Mouse (Mus musculus) megakaryocyte-erythroid progenitor cell, adult 5-6 weeks (primary cell): ENCODE results near the gene Gm17175. TPM values are rescaled to one million over a fixed set of nuclear protein-coding genes. Genes with fewer than 3 reads are reported as not detected.
"Not testable (repeated sequence)": the region's sequence is repeated elsewhere in the genome, so short reads cannot be mapped to it uniquely, and the experiment has no call there.

Source experiments
- ATAC-seq: replicated peaks from 2 replicates; pipeline ENCODE4 v1.8.0; 2016; ENCODE audit warnings: mild to moderate bottlenecking, inconsistent platforms; ENCODE audit not compliant: severe bottlenecking, poor library complexity, low FRiP score, low TSS enrichment
- total RNA-seq, 2 experiments: library from RNA; stranded (forward) in 1 of 2; stranded (reverse) in 1 of 2; fragments of 200-1000, 215-1000 nt in 1 of 2; fragments of >200 nt in 1 of 2; fragmentation: Nextera tagmentation in 1 of 2; gene quantifications; 2 replicates each; pipeline ENCODE4 v1.2.3; 2014 to 2017

The Gm17175 gene
- total RNA-seq (2014; fragmentation: Nextera tagmentation) (not detected in 2 replicates), total RNA-seq (2017) (not detected in 2 replicates)

DNA sequence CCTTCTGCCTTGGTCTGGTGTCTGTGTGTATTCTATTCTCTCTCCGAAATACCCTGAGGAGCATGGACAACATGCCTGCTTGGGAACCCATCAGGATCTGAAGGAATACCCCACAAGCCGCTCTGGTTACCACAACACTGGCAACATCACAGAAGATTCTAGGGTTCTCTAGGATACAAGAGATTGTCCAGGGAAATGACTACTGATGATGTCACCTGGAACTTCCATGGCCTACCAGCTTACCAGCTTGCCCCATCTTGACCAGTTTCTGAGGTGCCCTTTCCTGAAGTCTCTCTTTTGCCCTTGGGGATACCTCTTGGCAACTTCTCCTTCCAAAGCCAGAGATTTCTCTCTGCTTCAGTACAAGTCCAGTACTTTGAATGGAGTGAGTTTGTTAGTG, at the start of gene Gm17175:
Gene Gm17175, minus strand, starts transcription at position 101 of the 400 bp plus-strand sequence.
- not testable (repeated sequence) for ATAC-seq

DNA sequence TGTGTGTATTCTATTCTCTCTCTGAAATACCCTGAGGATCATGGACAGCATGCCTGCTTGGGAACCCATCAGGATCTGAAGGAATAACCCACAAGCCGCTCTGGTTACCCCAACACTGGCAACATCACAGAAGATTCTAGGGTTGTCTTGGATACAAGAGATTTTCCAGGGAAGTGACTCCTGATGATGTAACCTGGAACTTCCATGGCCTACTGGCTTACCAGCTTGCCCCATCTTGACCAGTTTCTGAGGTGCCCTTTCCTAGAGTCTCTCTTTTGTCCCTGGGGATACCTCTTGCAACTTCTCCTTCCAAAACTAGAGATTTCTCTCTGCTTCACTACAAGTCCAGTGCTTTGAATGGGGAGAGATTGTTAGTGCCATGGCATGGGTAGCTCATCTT, 37.3 kb upstream of the Gm17175 start, which contains the start of gene Gm17078:
Gene Gm17078, minus strand, starts transcription at position 101 of the 400 bp plus-strand sequence.
- no peak for ATAC-seq

DNA sequence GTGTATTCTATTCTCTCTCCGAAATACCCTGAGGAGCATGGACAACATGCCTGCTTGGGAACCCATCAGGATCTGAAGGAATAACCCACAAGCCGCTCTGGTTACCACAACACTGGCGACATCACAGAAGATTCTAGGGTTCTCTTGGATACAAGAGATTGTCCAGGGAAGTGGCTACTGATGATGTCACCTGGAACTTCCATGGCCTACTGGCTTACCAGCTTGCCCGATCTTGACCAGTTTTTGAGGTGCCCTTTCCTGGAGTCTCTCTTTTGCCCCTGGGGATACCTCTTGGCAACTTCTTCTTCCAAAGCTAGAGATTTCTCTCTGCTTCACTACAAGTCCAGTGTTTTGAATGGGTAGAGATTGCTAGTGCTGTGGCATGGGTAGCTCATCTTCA, 18.2 kb upstream of the Gm17175 start, which contains the start of gene Gm17174:
Gene Gm17174, minus strand, starts transcription at position 101 of the 400 bp plus-strand sequence.
- ATAC-seq, result not testable (repeated sequence)

DNA sequence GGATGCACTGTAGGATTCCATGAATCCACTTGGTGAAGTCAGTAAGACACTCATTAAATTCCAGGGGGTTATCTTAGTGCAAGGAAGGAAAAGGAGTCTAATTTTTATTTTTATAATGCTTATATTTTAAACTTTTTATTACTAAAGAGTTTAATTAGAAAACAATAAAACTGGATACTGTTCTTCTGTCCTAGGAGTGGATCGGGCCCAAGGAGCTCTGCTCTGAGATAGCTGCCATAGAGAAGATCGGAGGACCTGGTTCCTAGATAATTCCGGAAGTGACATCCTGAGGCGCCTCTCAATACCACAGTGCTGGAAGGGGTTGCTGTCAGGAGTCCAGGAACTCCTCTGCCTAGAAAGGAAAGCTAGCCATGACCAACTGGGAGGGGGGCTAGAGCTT, 21.4 kb downstream of the Gm17175 start, which contains the start of gene Gm5622:
Gene Gm5622, plus strand, starts transcription at position 301 of the 400 bp plus-strand sequence.
- no peak for ATAC-seq

Other genes starting within 250 kb of the Gm17175 start
- gene Gm7247, start 212.3 kb downstream of the Gm17175 start, total RNA-seq (2014; fragmentation: Nextera tagmentation), result not detected in 2 replicates
- gene Gm7247, start 212.3 kb downstream of the Gm17175 start, total RNA-seq (2017), result not detected in 2 replicates
- not detected in 2 replicates for gene Vmn2r88, start 163.2 kb downstream of the Gm17175 start, total RNA-seq (2014; fragmentation: Nextera tagmentation)
- not detected in 2 replicates for gene Vmn2r88, start 163.2 kb downstream of the Gm17175 start, total RNA-seq (2017)
- gene Vmn2r89, start 122.2 kb downstream of the Gm17175 start, total RNA-seq (2014; fragmentation: Nextera tagmentation), result not detected in 2 replicates
- gene Vmn2r89, start 122.2 kb downstream of the Gm17175 start, total RNA-seq (2017), result not detected in 2 replicates
- not detected in 2 replicates for gene Gm5622, start 21.3 kb downstream of the Gm17175 start, total RNA-seq (2014; fragmentation: Nextera tagmentation)
- gene Gm5622, start 21.3 kb downstream of the Gm17175 start, total RNA-seq (2017), result not detected in 2 replicates
- gene Gm17174, start 18.1 kb upstream of the Gm17175 start, total RNA-seq (2014; fragmentation: Nextera tagmentation), result not detected in 2 replicates
- gene Gm17174, start 18.1 kb upstream of the Gm17175 start, total RNA-seq (2017), result not detected in 2 replicates
- not detected in 2 replicates for gene Gm17078, start 37.2 kb upstream of the Gm17175 start, total RNA-seq (2014; fragmentation: Nextera tagmentation)
- gene Gm17078, start 37.2 kb upstream of the Gm17175 start, total RNA-seq (2017), result not detected in 2 replicates
- gene Gm4181, start 61.6 kb upstream of the Gm17175 start, total RNA-seq (2014; fragmentation: Nextera tagmentation), result not detected in 2 replicates
- gene Gm4181, start 61.6 kb upstream of the Gm17175 start, total RNA-seq (2017), result not detected in 2 replicates
- not detected in 2 replicates for gene Gm17079, start 121.4 kb upstream of the Gm17175 start, total RNA-seq (2014; fragmentation: Nextera tagmentation)
- not detected in 2 replicates for gene Gm17079, start 121.4 kb upstream of the Gm17175 start, total RNA-seq (2017)
- gene Gm5800, start 143.1 kb upstream of the Gm17175 start, total RNA-seq (2014; fragmentation: Nextera tagmentation), result not detected in 2 replicates
- not detected in 2 replicates for gene Gm5800, start 143.1 kb upstream of the Gm17175 start, total RNA-seq (2017)
- gene Ang4, start 199.5 kb upstream of the Gm17175 start, total RNA-seq (2014; fragmentation: Nextera tagmentation), result not detected in 2 replicates
- not detected in 2 replicates for gene Ang4, start 199.5 kb upstream of the Gm17175 start, total RNA-seq (2017)
- not detected in 2 replicates for gene AY358078, start 226.0 kb upstream of the Gm17175 start, total RNA-seq (2014; fragmentation: Nextera tagmentation)
- not detected in 2 replicates for gene AY358078, start 226.0 kb upstream of the Gm17175 start, total RNA-seq (2017)